Mouse (Mus musculus) intestine, embryonic 14.5 days (tissue): ENCODE data around the gene Sec24c. TPM values are rescaled to one million over a fixed set of nuclear protein-coding genes. Genes with fewer than 3 reads are reported as not detected.

Experiments
- ATAC-seq: fragments of 200-750 bp; cut with Nextera tagmentation; replicated peaks from 2 replicates; pipeline ENCODE4 v1.8.0; 2017; ENCODE audit warnings: low read depth, moderate number of reproducible peaks, moderate TSS enrichment, moderate library complexity; ENCODE audit not compliant: low FRiP score, low TSS enrichment
- DNase-seq: peaks from one replicate; pipeline ENCODE4 v3.0.0-alpha.2; 2018; ENCODE audit warnings: low spot score
- H3K27ac ChIP-seq: fragments of 300-500 bp; sonication (generic); 2 replicates; pipeline ENCODE4 v1.5.1; 2014; ENCODE audit warnings: low read depth, mild to moderate bottlenecking, control low read depth
- H3K27me3 ChIP-seq: fragments of 300-500 bp; sonication (generic); replicated peaks from 2 replicates; pipeline ENCODE4 v1.6.1; 2014; ENCODE audit warnings: low read length, control low read depth; ENCODE audit not compliant: control insufficient read depth, insufficient read depth
- H3K36me3 ChIP-seq: fragments of 300-500 bp; sonication (generic); 2 replicates; pipeline ENCODE4 v1.6.1; 2014; ENCODE audit warnings: low read length, control low read depth; ENCODE audit not compliant: control insufficient read depth, insufficient read depth
- H3K4me1 ChIP-seq: fragments of 300-500 bp; sonication (generic); replicated peaks from 2 replicates; pipeline ENCODE4 v1.6.1; 2014; ENCODE audit warnings: low read length, control low read depth, mixed read lengths; ENCODE audit not compliant: control insufficient read depth, insufficient read depth
- H3K4me2 ChIP-seq: fragments of 300-500 bp; sonication (generic); 2 replicates; pipeline ENCODE4 v1.6.1; 2014; ENCODE audit warnings: low read length
- H3K4me3 ChIP-seq: fragments of 300-500 bp; sonication (generic); 2 replicates; pipeline ENCODE4 v1.5.1; 2014; ENCODE audit warnings: low read depth, low read length, control low read depth, mixed read lengths
- H3K9ac ChIP-seq: fragments of 300-500 bp; sonication (generic); 2 replicates; pipeline ENCODE4 v1.6.1; 2014; ENCODE audit warnings: mild to moderate bottlenecking, low read length
- H3K9me3 ChIP-seq: fragments of 300-500 bp; sonication (generic); 2 replicates; pipeline ENCODE4 v1.6.1; 2016; ENCODE audit warnings: low read length, control low read depth; ENCODE audit not compliant: control insufficient read depth
- WGBS: fragments of 180-500 bp; shearing (Covaris S2); extraction: QIAGEN DNeasy Blood & Tissue Kit; methylation state at CpG from one replicate; pipeline ENCODE4 v1.1.7; 2014; 5-methylcytosine and 5-hydroxymethylcytosine counted together
- polyA plus RNA-seq: library from polyadenylated mRNA; unstranded; fragments of >200 nt; fragmentation: Nextera tagmentation; extraction: Ambion mirVana; gene quantifications from 2 replicates; pipeline ENCODE4 v1.2.1, GENCODE M21; 2014

The Sec24c gene
- polyA plus RNA-seq, 1 experiment from 2014 or later: 87.4 TPM

DNA sequence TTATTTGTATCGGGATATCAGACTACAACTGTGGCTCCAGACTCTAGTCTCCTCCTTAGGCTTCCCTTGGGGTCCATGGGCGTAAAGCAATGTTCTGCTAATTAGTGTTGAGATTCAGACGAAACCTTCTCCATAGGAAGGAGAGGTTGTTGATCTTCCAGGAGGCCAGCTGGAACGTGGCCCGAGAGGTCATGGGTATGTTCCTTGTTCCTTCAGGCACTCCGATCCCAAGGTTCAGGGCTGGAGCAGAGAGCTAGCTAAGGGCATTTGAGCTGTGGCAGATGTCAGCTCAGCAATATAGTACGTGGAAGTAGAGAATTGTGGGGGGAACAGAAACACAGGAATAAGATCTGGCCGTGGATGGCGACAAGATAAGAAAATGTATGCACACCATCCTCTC, 18.4 kb upstream of the Sec24c start:
- WGBS: 79% methylated on average over 9 of the region's 9 CpGs
- no peaks in the 10 kb centered on the region for H3K36me3 ChIP-seq

DNA sequence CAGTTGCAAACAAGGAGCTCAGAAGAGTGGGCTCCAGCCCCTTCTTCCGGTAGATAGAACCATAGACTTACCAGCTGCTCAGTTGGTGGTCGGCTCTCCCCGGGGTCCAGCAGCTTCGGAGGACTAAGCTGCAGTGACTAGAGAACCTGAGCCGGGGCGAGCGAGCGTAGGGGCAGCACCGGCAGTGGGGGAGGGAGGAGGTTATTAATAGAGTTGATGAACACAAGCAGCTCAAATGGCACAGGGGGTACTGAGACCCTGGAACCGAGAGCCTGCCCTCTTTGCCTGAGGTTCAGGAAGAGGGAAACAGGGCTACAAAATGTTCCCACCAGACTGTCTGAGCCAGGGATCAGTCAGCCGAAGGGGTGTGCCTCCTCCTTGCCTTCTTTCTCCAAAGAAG, 17.7 kb upstream of the Sec24c start, which contains the start of gene Myoz1:
Gene Myoz1 (minus strand): TSS at position 180 of the 400 bp plus-strand sequence.
- DNase-seq: no peak
- H3K4me1 ChIP-seq: 0 out of 2 replicates have a peak, but pooled peaks cover 3% of the 10 kb centered on the region
- H3K27me3 ChIP-seq: no peaks in the 10 kb centered on the region
- no peaks in the 10 kb centered on the region for H3K9me3 ChIP-seq
- H3K36me3 ChIP-seq: no peaks in the 10 kb centered on the region
- no peak within 1 kb of the TSS for H3K27ac ChIP-seq
- 61% methylated on average over 11 of the region's 11 CpGs for WGBS
- no peak within 1 kb of the TSS for H3K4me2 ChIP-seq
- ATAC-seq: no peak
- H3K9ac ChIP-seq: no peak within 1 kb of the TSS
- H3K4me3 ChIP-seq: no peak within 1 kb of the TSS

More for the DNA sequence above, 18.4 kb upstream of the Sec24c start:
- Histone ChIP-seq H3K4me2 (no peak overlapping the region), H3K27ac (no peak overlapping the region), H3K27me3 (no peaks in the 10 kb centered on the region), H3K4me1 (0 out of 2 replicates have a peak, but pooled peaks cover 3% of the 10 kb centered on the region), H3K9ac (no peak overlapping the region), H3K9me3 (no peaks in the 10 kb centered on the region), H3K4me3 (no peak overlapping the region)
- ATAC-seq: no peak
- DNase-seq: no peak

DNA sequence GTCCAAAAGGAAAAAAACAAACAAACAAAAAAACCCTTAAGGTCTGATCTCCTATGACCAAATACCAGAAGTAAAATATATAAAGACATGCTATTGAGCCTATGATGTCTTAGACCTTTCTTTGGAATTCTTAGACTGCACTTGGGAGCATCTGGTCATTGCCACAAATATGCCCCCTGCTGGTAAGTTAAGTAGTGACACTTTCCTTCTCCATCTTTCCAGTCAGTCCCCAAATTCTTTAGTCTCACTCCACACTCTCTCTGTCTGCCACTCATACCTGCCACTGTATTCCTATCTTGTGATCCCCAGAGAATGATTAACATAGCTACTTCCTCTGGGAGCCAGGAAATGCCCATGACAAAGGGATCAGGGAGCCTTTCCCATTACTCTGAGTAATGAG, 15.8 kb upstream of the Sec24c start:
- peaks cover 14% of the 10 kb centered on the region; the same call in 1 of the 2 replicates for H3K4me1 ChIP-seq
- no peaks in the 10 kb centered on the region for H3K36me3 ChIP-seq
- no peaks in the 10 kb centered on the region for H3K9me3 ChIP-seq
- no peak overlapping the region for H3K4me2 ChIP-seq
- H3K4me3 ChIP-seq: no peak overlapping the region
- DNase-seq (no peak), ATAC-seq (no peak)
- H3K27me3 ChIP-seq: no peaks in the 10 kb centered on the region
- no peak overlapping the region for H3K9ac ChIP-seq
- no peak overlapping the region for H3K27ac ChIP-seq

DNA sequence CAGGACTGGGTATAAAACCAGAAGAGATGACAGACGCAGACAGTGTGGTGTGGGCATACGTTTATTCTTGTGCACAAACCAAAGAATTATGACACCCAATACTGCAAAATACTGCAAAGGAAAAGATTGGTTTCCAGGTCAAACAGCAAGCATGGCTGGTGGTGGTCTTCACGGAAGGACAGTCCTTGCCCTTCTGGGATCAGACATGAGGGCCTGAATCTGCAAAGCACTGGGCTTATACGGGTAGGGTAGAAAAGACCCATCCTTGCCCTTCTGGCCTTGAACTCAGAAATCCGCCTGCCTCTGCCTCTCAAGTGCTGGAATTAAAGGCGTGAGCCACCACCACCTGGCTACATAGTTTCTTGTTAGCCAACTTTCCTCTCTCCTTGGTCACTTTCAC, 15.2 kb upstream of the Sec24c start:
- no peak overlapping the region for H3K4me3 ChIP-seq

DNA sequence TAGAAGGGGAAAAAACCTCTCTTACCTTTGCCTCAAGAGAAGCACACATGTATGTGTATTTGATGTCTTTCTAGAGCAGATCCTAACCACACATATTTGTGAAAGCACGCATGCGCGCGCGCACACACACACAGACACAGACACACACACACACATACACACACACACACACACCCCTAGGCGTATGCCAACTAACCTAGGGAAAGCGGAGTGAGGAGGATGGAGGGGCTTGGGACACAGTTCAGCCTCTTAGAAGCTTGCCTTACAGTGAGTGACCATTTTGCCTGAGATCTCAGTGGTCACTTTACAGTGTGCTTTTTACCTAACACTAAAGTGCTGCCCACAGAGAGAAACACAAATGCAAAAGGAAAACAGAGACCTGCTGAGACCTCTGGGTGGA, 14.4 kb upstream of the Sec24c start:
- no peaks in the 10 kb centered on the region for H3K27me3 ChIP-seq
- 97% methylated on average over 7 of the region's 7 CpGs for WGBS
- DNase-seq (no peak), ATAC-seq (no peak)
- no peak overlapping the region for H3K9ac ChIP-seq
- no peaks in the 10 kb centered on the region for H3K36me3 ChIP-seq
- no peak overlapping the region for H3K27ac ChIP-seq
- H3K4me3 ChIP-seq: no peak overlapping the region
- H3K9me3 ChIP-seq: no peaks in the 10 kb centered on the region
- H3K4me2 ChIP-seq: no peak overlapping the region
- H3K4me1 ChIP-seq: peaks cover 14% of the 10 kb centered on the region; the same call in 1 of the 2 replicates

More for the DNA sequence above, 15.2 kb upstream of the Sec24c start:
- Histone ChIP-seq H3K27me3 (no peaks in the 10 kb centered on the region), H3K27ac (no peak overlapping the region), H3K9me3 (no peaks in the 10 kb centered on the region), H3K36me3 (no peaks in the 10 kb centered on the region), H3K4me1 (peaks cover 14% of the 10 kb centered on the region; the same call in 1 of the 2 replicates), H3K4me2 (no peak overlapping the region), H3K9ac (no peak overlapping the region)
- WGBS: 89% methylated on average over 6 of the region's 6 CpGs
- DNase-seq (no peak), ATAC-seq (no peak)

DNA sequence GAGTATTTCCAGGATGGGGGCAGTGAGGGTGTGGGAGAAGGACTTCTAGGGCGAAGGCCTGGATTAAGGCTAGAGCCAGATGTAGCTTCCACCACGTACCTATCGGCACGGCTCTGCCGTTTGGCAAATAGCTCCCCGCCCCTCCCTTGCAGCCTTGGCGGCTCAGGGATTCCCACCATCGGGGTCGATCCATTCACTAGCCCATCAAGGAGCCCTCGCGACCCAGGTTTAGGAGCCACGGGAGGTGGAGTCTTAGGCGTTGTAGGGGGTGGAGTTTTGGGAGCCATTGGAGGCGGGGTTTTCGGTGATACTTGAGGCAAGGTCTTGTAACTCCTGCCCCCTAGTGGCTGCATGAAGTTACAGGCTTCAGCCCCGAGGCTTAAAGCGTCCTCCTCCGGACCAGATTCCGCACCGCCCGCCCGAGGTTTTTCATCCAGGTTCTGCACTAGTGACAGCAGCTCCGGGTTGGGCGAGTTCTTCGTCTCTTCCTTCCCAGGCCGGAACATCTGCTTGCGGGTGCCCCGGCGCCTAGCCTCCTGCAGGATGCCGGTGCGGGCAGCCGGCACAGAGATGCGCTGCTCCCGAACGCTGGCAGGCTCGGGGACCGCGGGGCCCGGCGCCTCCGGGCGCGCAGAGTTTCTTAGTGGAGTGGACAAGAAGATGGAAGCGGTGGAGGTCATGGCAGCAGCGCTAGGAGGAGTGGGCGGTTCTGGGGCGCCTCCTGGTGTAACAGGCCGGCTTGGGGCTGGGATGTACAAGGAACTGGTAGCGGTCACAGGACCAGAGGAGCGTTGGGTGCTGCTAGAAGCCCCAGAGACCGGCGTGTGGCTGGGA, 13.1 kb upstream of the Sec24c start:
- Histone ChIP-seq H3K4me2 (peak overlapping the region; percentile 86), H3K9ac (peak overlapping the region; percentile 67), H3K27me3 (no peaks in the 10 kb centered on the region), H3K36me3 (no peaks in the 10 kb centered on the region), H3K27ac (peak overlapping the region; percentile 88), H3K9me3 (no peaks in the 10 kb centered on the region), H3K4me1 (peaks cover 14% of the 10 kb centered on the region; the same call in 1 of the 2 replicates), H3K4me3 (peak overlapping the region; percentile 65)
- 2% methylated on average over 52 of the region's 52 CpGs for WGBS
- DNase-seq: peak; percentile 94
- ATAC-seq: peak; percentile 88

DNA sequence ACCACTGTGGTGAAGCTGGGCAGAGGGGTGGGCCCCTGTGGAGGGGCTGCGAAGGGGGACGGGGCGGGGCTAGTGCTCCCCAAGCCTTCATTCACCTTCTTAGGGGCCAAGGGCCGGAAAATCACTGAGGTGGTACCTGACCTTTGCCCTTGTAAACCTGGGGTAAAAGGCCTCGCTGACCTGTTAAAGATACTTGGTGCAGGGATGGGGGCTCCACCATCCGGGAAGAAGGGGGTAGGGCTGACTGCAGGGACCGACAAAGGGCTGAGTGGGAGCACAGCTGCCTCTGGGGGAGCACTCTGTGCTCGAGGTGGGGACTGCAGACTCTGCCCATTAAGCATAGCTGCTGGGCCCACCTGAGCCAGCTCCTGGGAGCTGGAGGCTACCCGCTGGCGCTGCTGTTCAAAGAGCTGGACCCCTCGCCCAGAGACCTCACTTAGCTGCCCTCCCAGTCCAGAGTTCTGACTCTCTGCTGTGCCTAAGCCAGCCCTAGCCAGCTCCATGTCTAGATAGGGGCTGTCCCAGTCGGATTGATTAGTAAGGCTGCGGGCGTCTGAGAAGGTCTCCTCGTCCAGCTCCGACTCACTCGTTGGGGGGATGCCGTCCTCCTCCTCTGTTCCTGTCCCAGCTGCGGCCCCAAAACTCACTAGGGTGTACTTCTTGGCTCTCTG, 12.3 kb upstream of the Sec24c start:
- ATAC-seq (peak; percentile 47), DNase-seq (no peak)
- H3K4me3 ChIP-seq: peak overlapping the region; percentile 65
- H3K27me3 ChIP-seq: no peaks in the 10 kb centered on the region
- peak overlapping the region; percentile 86 for H3K4me2 ChIP-seq
- peak overlapping the region; percentile 88 for H3K27ac ChIP-seq
- no peaks in the 10 kb centered on the region for H3K36me3 ChIP-seq
- H3K9me3 ChIP-seq: no peaks in the 10 kb centered on the region
- H3K9ac ChIP-seq: peak overlapping the region; percentile 67
- H3K4me1 ChIP-seq: peaks cover 14% of the 10 kb centered on the region; the same call in 1 of the 2 replicates
- 9% methylated on average over 19 of the region's 19 CpGs for WGBS

DNA sequence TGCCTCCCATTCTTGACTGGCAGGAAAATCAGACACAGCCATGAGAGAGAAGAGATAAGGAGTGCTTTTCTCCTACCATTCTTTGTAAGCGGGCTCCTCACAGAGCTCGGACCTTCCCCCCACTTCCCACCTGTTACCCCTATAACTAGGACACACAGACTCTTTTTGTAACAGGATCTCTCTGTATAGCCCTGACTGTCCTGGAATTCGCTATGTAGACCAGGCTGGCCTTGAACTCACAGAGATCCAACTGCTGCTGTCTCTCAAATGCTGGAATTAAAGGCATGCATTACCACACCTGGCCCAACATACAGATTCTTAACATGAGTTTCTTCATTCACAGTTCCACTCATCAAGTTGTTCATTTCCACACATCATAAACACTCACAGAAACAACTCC, 11.4 kb upstream of the Sec24c start:
- H3K36me3 ChIP-seq: no peaks in the 10 kb centered on the region
- H3K4me3 ChIP-seq: no peak overlapping the region
- WGBS: 86% methylated on average over 3 of the region's 3 CpGs
- H3K9ac ChIP-seq: no peak overlapping the region
- no peaks in the 10 kb centered on the region for H3K27me3 ChIP-seq
- no peak overlapping the region for H3K27ac ChIP-seq
- H3K4me2 ChIP-seq: no peak overlapping the region
- DNase-seq: no peak
- H3K9me3 ChIP-seq: no peaks in the 10 kb centered on the region
- ATAC-seq: no peak
- peaks cover 14% of the 10 kb centered on the region; the same call in 1 of the 2 replicates for H3K4me1 ChIP-seq
